Mouse (Mus musculus) liver, postnatal 0 days (tissue): ENCODE measurements around the gene Sowahc. TPM values are rescaled to one million over a fixed set of nuclear protein-coding genes. Genes with fewer than 3 reads are reported as not detected.

Experiments
- ATAC-seq: fragments of 200-750 bp; cut with Nextera tagmentation; 2 replicates; pipeline ENCODE4 v1.8.0; 2017; ENCODE audit warnings: mild to moderate bottlenecking, moderate library complexity
- DNase-seq: peaks from one replicate; pipeline ENCODE4 v3.0.0-alpha.2; 2016
- H3K27ac ChIP-seq: fragments of 300-500 bp; sonication (generic); 2 replicates; pipeline ENCODE4 v1.5.1; 2014; ENCODE audit warnings: antibody characterized with exemption, moderate library complexity, mild to moderate bottlenecking, low read depth
- H3K27me3 ChIP-seq: fragments of 300-500 bp; sonication (generic); 2 replicates; pipeline ENCODE4 v1.6.1; 2014; ENCODE audit warnings: low read length, control low read depth, mixed read lengths; ENCODE audit not compliant: insufficient read depth
- H3K36me3 ChIP-seq: fragments of 300-500 bp; sonication (generic); replicated peaks from 2 replicates; pipeline ENCODE4 v1.6.1; 2014; ENCODE audit warnings: mild to moderate bottlenecking, control low read depth, low read length, moderate library complexity, mixed read lengths; ENCODE audit not compliant: insufficient read depth
- H3K4me1 ChIP-seq: fragments of 300-500 bp; sonication (generic); 2 replicates; pipeline ENCODE4 v1.6.1; 2014; ENCODE audit warnings: antibody characterized with exemption, mild to moderate bottlenecking, control low read depth; ENCODE audit not compliant: insufficient read depth
- H3K4me2 ChIP-seq: fragments of 300-500 bp; sonication (generic); 2 replicates; pipeline ENCODE4 v1.6.1; 2014; ENCODE audit warnings: low read depth, mild to moderate bottlenecking, low read length, moderate library complexity, mixed read lengths
- H3K4me3 ChIP-seq: fragments of 300-500 bp; sonication (generic); 2 replicates; pipeline ENCODE4 v1.5.1; 2014; ENCODE audit warnings: low read depth, low read length
- H3K9ac ChIP-seq: fragments of 300-500 bp; sonication (generic); replicated peaks from 2 replicates; pipeline ENCODE4 v1.6.1; 2014; ENCODE audit warnings: mild to moderate bottlenecking, moderate library complexity
- H3K9me3 ChIP-seq: fragments of 300-500 bp; sonication (generic); 2 replicates; pipeline ENCODE4 v1.6.1; 2016; ENCODE audit warnings: mild to moderate bottlenecking, control low read depth, low read length, mixed read lengths
- CTCF ChIP-seq: sonication (generic); IDR thresholded peaks from 2 replicates; pipeline ENCODE4 v1.5.1; 2016; ENCODE audit warnings: antibody characterized with exemption, low read depth
- EP300 ChIP-seq: IDR thresholded peaks from 2 replicates; pipeline ENCODE4 v1.6.1; 2016; ENCODE audit warnings: antibody characterized with exemption, low read depth, mild to moderate bottlenecking
- WGBS: fragments of 180-500 bp; shearing (Covaris S2); extraction: QIAGEN DNeasy Blood & Tissue Kit; methylation state at CpG from one replicate; pipeline ENCODE4 v1.1.7; 2014; ENCODE audit not compliant: insufficient replicate concordance; 5-methylcytosine and 5-hydroxymethylcytosine counted together
- polyA plus RNA-seq: library from polyadenylated mRNA; unstranded; fragments of >200 nt; fragmentation: Nextera tagmentation; extraction: Ambion mirVana; gene quantifications from 2 replicates; pipeline ENCODE4 v1.2.1, GENCODE M21; 2015

Gene Sowahc
- polyA plus RNA-seq, 1 experiment from 2014 or later, result 1.6 TPM

DNA sequence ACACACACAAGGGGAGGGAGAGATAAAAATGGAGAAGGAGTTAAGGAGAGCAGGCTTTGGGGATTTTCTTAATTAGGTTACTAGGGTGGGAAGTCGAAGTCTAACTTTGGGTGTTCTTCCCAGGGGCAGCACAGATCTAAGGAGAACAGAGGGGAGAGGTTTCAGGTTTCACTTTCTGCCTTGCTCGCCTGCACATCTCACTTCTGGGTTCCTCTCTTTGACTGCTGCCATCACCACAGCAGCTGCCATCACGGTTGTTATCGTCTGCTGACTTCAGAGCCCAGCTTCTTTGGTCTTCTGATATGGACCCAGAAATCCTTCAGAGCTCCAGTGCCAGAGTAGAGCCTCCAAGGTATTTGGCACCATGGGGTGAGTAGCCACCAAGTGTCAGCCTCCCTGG lies 46.4 kb downstream of the Sowahc start:
- Histone ChIP-seq H3K9ac (no peak overlapping the region), H3K27ac (no peak overlapping the region), H3K4me3 (no peak overlapping the region)

DNA sequence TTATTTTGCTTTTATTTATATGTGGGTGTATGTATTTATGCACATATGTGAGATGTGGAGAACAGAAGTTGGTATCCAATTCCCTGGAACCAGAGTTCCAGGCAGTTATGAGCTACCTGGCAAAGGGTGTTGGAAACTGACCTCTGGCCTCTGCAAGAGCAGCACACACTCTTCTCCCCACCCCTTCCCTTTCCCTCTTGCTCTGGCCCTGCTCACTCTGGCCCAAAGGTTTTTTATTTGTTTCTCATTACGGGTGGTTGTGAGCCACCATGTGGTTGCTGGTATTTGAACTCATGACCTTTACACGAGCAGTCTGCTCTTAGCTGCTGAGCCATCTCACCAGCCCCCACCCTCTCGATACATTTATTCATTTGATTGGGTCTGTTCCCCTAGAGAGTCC lies 47.0 kb downstream of the Sowahc start:
- WGBS, result 52% methylated on average over 3 of the region's 3 CpGs
- Histone ChIP-seq H3K9ac (no peak overlapping the region), H3K36me3 (no peaks in the 10 kb centered on the region), H3K4me1 (peaks cover 25% of the 10 kb centered on the region), H3K4me3 (no peak overlapping the region), H3K4me2 (no peak overlapping the region), H3K27ac (no peak overlapping the region), H3K27me3 (no peaks in the 10 kb centered on the region), H3K9me3 (no peaks in the 10 kb centered on the region)
- DNase-seq (no peak), ATAC-seq (no peak)
- TF ChIP-seq CTCF (no peak), EP300 (no peak)

More for the DNA sequence above, 46.4 kb downstream of the Sowahc start:
- no peak for TF ChIP-seq CTCF
- TF ChIP-seq EP300, result no peak
- Histone ChIP-seq H3K36me3 (no peaks in the 10 kb centered on the region), H3K27me3 (no peaks in the 10 kb centered on the region), H3K9me3 (no peaks in the 10 kb centered on the region), H3K4me1 (peaks cover 25% of the 10 kb centered on the region), H3K4me2 (no peak overlapping the region)
- WGBS, result 46% methylated on average over 4 of the region's 4 CpGs
- no peak for DNase-seq
- no peak for ATAC-seq

DNA sequence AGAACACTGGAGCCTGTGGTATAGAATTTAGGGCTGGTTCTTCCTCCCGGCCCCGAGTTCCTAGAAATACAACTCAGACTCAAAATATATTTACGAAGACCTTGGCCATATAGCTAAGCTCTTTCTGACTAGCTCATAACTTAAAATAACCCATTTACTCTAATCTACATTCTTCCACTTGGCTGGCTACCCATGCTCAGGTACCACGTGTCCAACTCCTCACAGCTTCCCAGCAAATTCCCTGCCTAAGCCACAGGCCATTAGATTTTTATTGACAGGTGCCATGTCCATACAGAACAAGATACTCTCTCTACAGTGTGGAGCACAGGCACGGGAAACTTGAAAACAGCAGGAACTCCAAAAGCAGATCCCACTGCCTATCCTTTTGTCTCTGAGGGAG lies 54.0 kb downstream of the Sowahc start:
- no peaks in the 10 kb centered on the region for H3K36me3 ChIP-seq
- no peak overlapping the region for H3K4me3 ChIP-seq
- no peak overlapping the region for H3K27ac ChIP-seq
- no peak for DNase-seq
- no peaks in the 10 kb centered on the region for H3K9me3 ChIP-seq
- WGBS, result 78% methylated on average over 5 of the region's 5 CpGs
- TF ChIP-seq CTCF, result no peak
- TF ChIP-seq EP300, result no peak
- H3K27me3 ChIP-seq, result no peaks in the 10 kb centered on the region
- H3K9ac ChIP-seq, result no peak overlapping the region
- no peaks in the 10 kb centered on the region for H3K4me1 ChIP-seq
- H3K4me2 ChIP-seq, result no peak overlapping the region
- no peak for ATAC-seq

Other genes with a start within 250 kb of the Sowahc start
- gene Sept10, start 106 bp upstream of the Sowahc start, polyA plus RNA-seq, result 11.6 and 11.8 TPM in 2 replicates
- 5.3 and 6.4 TPM in 2 replicates for gene P4ha1, start 101.3 kb downstream of the Sowahc start, polyA plus RNA-seq
- gene Gm10273, start 173.7 kb downstream of the Sowahc start, polyA plus RNA-seq, result 4.1 and 8.4 TPM in 2 replicates
- 58.4 and 61.3 TPM in 2 replicates for gene Pla2g12b, start 181.7 kb downstream of the Sowahc start, polyA plus RNA-seq
- 26.8 and 28.1 TPM in 2 replicates for gene Oit3, start 219.8 kb downstream of the Sowahc start, polyA plus RNA-seq